Mouse (Mus musculus): ENCODE measurements around the gene Rer1. TPM values are rescaled to one million over a fixed set of nuclear protein-coding genes. Genes with fewer than 3 reads are reported as not detected.
A peak's percentile ranks its signal among the peaks of the same experiment; 100 is the strongest.

Gene Rer1
- polyA plus RNA-seq, 1 experiment from 2014 or later: 160 TPM

DNA sequence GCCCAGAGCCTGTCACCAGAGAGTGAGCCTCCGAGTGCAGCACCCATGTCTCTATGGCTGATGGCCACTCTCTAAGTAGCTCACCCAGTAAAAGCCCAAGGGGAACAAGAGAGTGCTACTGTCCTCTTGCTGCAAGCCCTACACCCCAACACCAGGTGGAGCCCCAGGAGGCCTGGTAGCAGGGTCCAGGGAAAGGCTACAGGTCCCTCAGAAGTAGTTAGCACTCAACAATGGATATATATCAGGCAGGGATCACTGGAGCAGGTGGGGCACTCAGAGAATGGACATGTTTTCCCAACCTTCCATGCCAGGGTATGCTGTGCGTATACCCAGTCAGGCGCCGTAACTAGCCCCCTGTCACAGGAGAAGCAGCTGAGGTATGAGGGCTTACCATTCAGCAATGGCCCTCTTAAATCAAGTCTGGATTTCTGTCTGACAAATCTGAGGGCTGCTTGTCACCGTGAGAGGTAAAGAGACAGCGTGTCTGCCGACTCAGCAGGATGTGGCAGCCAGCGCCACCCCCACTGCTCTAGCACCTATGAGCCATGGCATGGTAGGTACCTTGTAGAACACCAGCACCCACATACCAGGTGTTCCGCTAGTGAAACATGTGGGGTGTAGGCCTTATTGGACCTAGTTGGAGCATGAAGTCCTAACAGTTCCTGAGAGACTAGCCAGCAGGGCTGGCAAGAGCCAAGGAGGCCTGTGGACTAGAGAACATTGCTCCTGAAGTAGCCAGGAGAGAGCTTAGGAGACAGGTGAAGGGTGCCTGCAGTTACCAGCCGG is 43.1 kb upstream of the Rer1 start:
- Histone ChIP-seq H3K36me3 (ENCODE audit: insufficient read depth) (no peaks in the 10 kb centered on the region), H3K9ac (no peak overlapping the region), H3K4me3 (ENCODE audit: low read depth, low read length) (no peak overlapping the region), H3K9me3 (ENCODE audit: low read depth, low read length) (no peaks in the 10 kb centered on the region), H3K4me1 (ENCODE audit: insufficient read depth) (peaks cover 24% of the 10 kb centered on the region), H3K27ac (ENCODE audit: low read depth) (peak overlapping the region; percentile 71; the same call in 1 of the 2 replicates), H3K27me3 (ENCODE audit: insufficient read depth, low read length) (no peaks in the 10 kb centered on the region), H3K4me2 (no peak overlapping the region)
- WGBS: 89% methylated on average over 10 of the region's 10 CpGs
- peak; percentile 59 for TF ChIP-seq CTCF (IDR thresholded peaks at IDR 0.05; ENCODE audit: low read depth)
- ATAC-seq (ENCODE audit: insufficient read depth) (no peak), DNase-seq (no peak)

GRCm38 (mm10) chr4:155128411-155128810 is 42.2 kb upstream of the Rer1 start:
- 76% methylated on average over 15 of the region's 15 CpGs for WGBS
- Histone ChIP-seq H3K4me2 (no peak overlapping the region), H3K36me3 (ENCODE audit: insufficient read depth) (no peaks in the 10 kb centered on the region), H3K9me3 (ENCODE audit: low read depth, low read length) (no peaks in the 10 kb centered on the region), H3K9ac (no peak overlapping the region), H3K4me1 (ENCODE audit: insufficient read depth) (peaks cover 15% of the 10 kb centered on the region), H3K27ac (ENCODE audit: low read depth) (no peak overlapping the region), H3K4me3 (ENCODE audit: low read depth, low read length) (no peak overlapping the region), H3K27me3 (ENCODE audit: insufficient read depth, low read length) (no peaks in the 10 kb centered on the region)
- no peak for TF ChIP-seq CTCF (IDR thresholded peaks at IDR 0.05; ENCODE audit: low read depth)
- DNase-seq (no peak), ATAC-seq (ENCODE audit: insufficient read depth) (no peak)

DNA sequence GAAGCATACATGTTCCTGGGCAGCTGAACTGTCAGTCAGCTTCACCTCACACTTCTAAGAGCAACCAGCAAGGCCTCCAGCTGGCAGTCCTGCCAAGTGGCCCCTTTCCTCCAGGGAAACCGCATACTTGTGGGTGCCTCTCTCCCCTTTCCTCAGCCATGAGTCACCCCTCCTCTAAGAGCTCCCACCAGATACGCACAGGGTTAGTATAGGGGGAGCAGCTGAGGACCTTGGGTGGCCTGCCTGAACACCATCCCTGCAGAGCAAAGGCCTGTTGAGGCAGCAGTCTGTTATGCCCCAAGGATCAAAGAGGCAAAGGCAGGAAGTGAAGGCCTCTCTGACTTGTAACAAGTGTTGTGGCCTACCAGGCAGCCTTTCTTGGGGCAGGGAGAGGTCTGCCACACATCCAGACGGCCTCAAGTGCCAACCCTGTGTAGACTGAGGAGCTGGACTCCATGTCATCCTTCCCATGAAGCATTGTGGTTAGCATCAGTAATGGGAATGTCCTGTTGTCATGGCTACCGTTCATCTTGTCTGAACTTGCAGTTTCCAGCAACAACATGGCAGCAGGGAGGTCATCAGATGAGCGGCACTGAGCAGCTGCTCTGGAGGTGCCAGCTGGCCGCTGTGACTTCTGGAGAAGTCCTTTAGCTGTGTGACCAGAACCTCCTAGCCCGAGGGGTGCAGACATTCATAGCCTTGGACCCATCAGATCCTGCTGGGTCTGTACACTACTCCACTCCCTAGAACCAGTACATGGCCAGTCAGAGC is 40.6 kb upstream of the Rer1 start:
- no peak for ATAC-seq (ENCODE audit: insufficient read depth)
- H3K4me2 ChIP-seq: no peak overlapping the region
- H3K9me3 ChIP-seq (ENCODE audit: low read depth, low read length): no peaks in the 10 kb centered on the region
- 53% methylated on average over 7 of the region's 7 CpGs for WGBS
- H3K27ac ChIP-seq (ENCODE audit: low read depth): no peak overlapping the region
- no peak for TF ChIP-seq CTCF (IDR thresholded peaks at IDR 0.05; ENCODE audit: low read depth)
- H3K36me3 ChIP-seq (ENCODE audit: insufficient read depth): no peaks in the 10 kb centered on the region
- no peak overlapping the region for H3K4me3 ChIP-seq (ENCODE audit: low read depth, low read length)
- no peaks in the 10 kb centered on the region for H3K27me3 ChIP-seq (ENCODE audit: insufficient read depth, low read length)
- H3K9ac ChIP-seq: no peak overlapping the region
- H3K4me1 ChIP-seq (ENCODE audit: insufficient read depth): peaks cover 24% of the 10 kb centered on the region
- no peak for DNase-seq

DNA sequence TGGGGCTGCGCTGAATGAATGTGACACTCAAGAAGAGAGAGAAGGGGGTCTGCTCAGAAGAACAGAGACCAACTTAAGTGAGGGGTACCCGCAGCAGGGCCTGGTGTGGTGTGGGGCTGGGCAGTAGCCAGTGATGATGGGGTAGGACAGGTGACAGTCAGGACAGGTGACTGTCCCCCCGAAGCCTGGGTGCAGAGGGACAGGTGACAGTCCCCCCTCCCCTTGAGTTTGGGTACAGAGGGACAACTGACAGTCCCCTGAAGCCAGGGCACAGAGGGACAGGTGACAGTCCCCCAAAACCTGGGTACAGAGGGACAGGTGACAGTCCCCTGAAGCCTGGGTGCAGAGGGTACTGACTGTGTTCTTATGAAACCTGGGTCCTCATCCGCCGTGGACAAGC is 40.0 kb upstream of the Rer1 start:
- H3K4me1 ChIP-seq (ENCODE audit: insufficient read depth): peaks cover 24% of the 10 kb centered on the region
- WGBS: 72% methylated on average over 5 of the region's 5 CpGs

GRCm38 (mm10) chr4:155125310-155125709 is 39.1 kb upstream of the Rer1 start:
- H3K4me2 ChIP-seq: no peak overlapping the region
- no peak for ATAC-seq (ENCODE audit: insufficient read depth)
- H3K4me1 ChIP-seq (ENCODE audit: insufficient read depth): peaks cover 24% of the 10 kb centered on the region
- H3K27ac ChIP-seq (ENCODE audit: low read depth): no peak overlapping the region
- no peak overlapping the region for H3K9ac ChIP-seq
- no peaks in the 10 kb centered on the region for H3K27me3 ChIP-seq (ENCODE audit: insufficient read depth, low read length)
- H3K36me3 ChIP-seq (ENCODE audit: insufficient read depth): no peaks in the 10 kb centered on the region
- TF ChIP-seq CTCF (IDR thresholded peaks at IDR 0.05; ENCODE audit: low read depth): no peak
- no peak for DNase-seq
- 28% methylated on average over 7 of the region's 7 CpGs for WGBS
- no peaks in the 10 kb centered on the region for H3K9me3 ChIP-seq (ENCODE audit: low read depth, low read length)
- no peak overlapping the region for H3K4me3 ChIP-seq (ENCODE audit: low read depth, low read length)

More for the DNA sequence above, 40.0 kb upstream of the Rer1 start:
- H3K36me3 ChIP-seq (ENCODE audit: insufficient read depth): no peaks in the 10 kb centered on the region
- ATAC-seq (ENCODE audit: insufficient read depth) (no peak), DNase-seq (no peak)
- no peak overlapping the region for H3K4me3 ChIP-seq (ENCODE audit: low read depth, low read length)
- H3K9ac ChIP-seq: no peak overlapping the region
- H3K27me3 ChIP-seq (ENCODE audit: insufficient read depth, low read length): no peaks in the 10 kb centered on the region
- TF ChIP-seq CTCF (IDR thresholded peaks at IDR 0.05; ENCODE audit: low read depth): no peak
- no peak overlapping the region for H3K27ac ChIP-seq (ENCODE audit: low read depth)
- H3K9me3 ChIP-seq (ENCODE audit: low read depth, low read length): no peaks in the 10 kb centered on the region
- H3K4me2 ChIP-seq: no peak overlapping the region

- Histone ChIP-seq H3K27ac (ENCODE audit: low read depth) (no peak overlapping the region), H3K9ac (no peak overlapping the region), H3K36me3 (ENCODE audit: insufficient read depth) (no peaks in the 10 kb centered on the region), H3K4me3 (ENCODE audit: low read depth, low read length) (no peak overlapping the region), H3K9me3 (ENCODE audit: low read depth, low read length) (no peaks in the 10 kb centered on the region), H3K27me3 (ENCODE audit: insufficient read depth, low read length) (no peaks in the 10 kb centered on the region), H3K4me2 (no peak overlapping the region), H3K4me1 (ENCODE audit: insufficient read depth) (peaks cover 18% of the 10 kb centered on the region)
- DNase-seq (no peak), ATAC-seq (ENCODE audit: insufficient read depth) (no peak)
- 65% methylated on average over 9 of the region's 9 CpGs for WGBS
- TF ChIP-seq CTCF (IDR thresholded peaks at IDR 0.05; ENCODE audit: low read depth): no peak
These were observed 37.8 kb upstream of the Rer1 start for GRCm38 (mm10) chr4:155123868-155124534.
